Mouse (Mus musculus) megakaryocyte-erythroid progenitor cell, adult 5-6 weeks (primary cell): ENCODE measurements around the gene Cst8. TPM values are rescaled to one million over a fixed set of nuclear protein-coding genes. Genes with fewer than 3 reads are reported as not detected.

ENCODE experiments used
- total RNA-seq, 2 experiments: library from RNA; stranded (forward) in 1 of 2; stranded (reverse) in 1 of 2; fragments of 200-1000, 215-1000 nt in 1 of 2; fragments of >200 nt in 1 of 2; fragmentation: Nextera tagmentation in 1 of 2; gene quantifications; 2 replicates each; pipeline ENCODE4 v1.2.3; 2014 to 2017

The Cst8 gene
- total RNA-seq, 2 experiments from 2014 or later = not detected

Other genes with a start within 250 kb of the Cst8 start
- 52.4 and 72.0 TPM in 2 replicates for gene Nxt1, start 126.2 kb upstream of the Cst8 start, total RNA-seq (2014; fragmentation: Nextera tagmentation)
- gene Nxt1, start 126.2 kb upstream of the Cst8 start, total RNA-seq (2017) = 29.0 and 31.2 TPM in 2 replicates
- 13.4 and 13.5 TPM in 2 replicates for gene Gzf1, start 117.8 kb upstream of the Cst8 start, total RNA-seq (2014; fragmentation: Nextera tagmentation)
- 13.5 and 14.1 TPM in 2 replicates for gene Gzf1, start 117.8 kb upstream of the Cst8 start, total RNA-seq (2017)
- gene Napb, start 66.3 kb upstream of the Cst8 start, total RNA-seq (2014; fragmentation: Nextera tagmentation) = 0.98 and 1.7 TPM in 2 replicates
- gene Napb, start 66.3 kb upstream of the Cst8 start, total RNA-seq (2017) = 0.23 TPM in 1 of 2 replicates, not detected in the other
- gene Cstl1, start 48.4 kb upstream of the Cst8 start, total RNA-seq (2014; fragmentation: Nextera tagmentation) = not detected in 2 replicates
- gene Cstl1, start 48.4 kb upstream of the Cst8 start, total RNA-seq (2017) = not detected in 2 replicates
- not detected in 2 replicates for gene Cst11, start 27.3 kb upstream of the Cst8 start, total RNA-seq (2014; fragmentation: Nextera tagmentation)
- gene Cst11, start 27.3 kb upstream of the Cst8 start, total RNA-seq (2017) = not detected in 2 replicates
- not detected in 2 replicates for gene 8030411F24Rik, start 16.8 kb upstream of the Cst8 start, total RNA-seq (2014; fragmentation: Nextera tagmentation)
- gene 8030411F24Rik, start 16.8 kb upstream of the Cst8 start, total RNA-seq (2017) = not detected in 2 replicates
- not detected in 2 replicates for gene Cst12, start 9.4 kb upstream of the Cst8 start, total RNA-seq (2014; fragmentation: Nextera tagmentation)
- gene Cst12, start 9.4 kb upstream of the Cst8 start, total RNA-seq (2017) = not detected in 2 replicates
- not detected in 2 replicates for gene Cst13, start 21.3 kb downstream of the Cst8 start, total RNA-seq (2014; fragmentation: Nextera tagmentation)
- gene Cst13, start 21.3 kb downstream of the Cst8 start, total RNA-seq (2017) = not detected in 2 replicates
- not detected in 2 replicates for gene Cst9, start 36.4 kb downstream of the Cst8 start, total RNA-seq (2014; fragmentation: Nextera tagmentation)
- not detected in 2 replicates for gene Cst9, start 36.4 kb downstream of the Cst8 start, total RNA-seq (2017)
- not detected in 2 replicates for gene 9230104L09Rik, start 66.3 kb downstream of the Cst8 start, total RNA-seq (2014; fragmentation: Nextera tagmentation)
- not detected in 2 replicates for gene 9230104L09Rik, start 66.3 kb downstream of the Cst8 start, total RNA-seq (2017)
- 63.1 and 74.4 TPM in 2 replicates for gene Cst3, start 76.9 kb downstream of the Cst8 start, total RNA-seq (2014; fragmentation: Nextera tagmentation)
- gene Cst3, start 76.9 kb downstream of the Cst8 start, total RNA-seq (2017) = 114 and 133 TPM in 2 replicates
- gene Gm1330, start 204.5 kb downstream of the Cst8 start, total RNA-seq (2014; fragmentation: Nextera tagmentation) = not detected in 2 replicates
- gene Gm1330, start 204.5 kb downstream of the Cst8 start, total RNA-seq (2017) = not detected in 2 replicates
- not detected in 2 replicates for gene Gm10750, start 218.5 kb downstream of the Cst8 start, total RNA-seq (2014; fragmentation: Nextera tagmentation)
- not detected in 2 replicates for gene Gm10750, start 218.5 kb downstream of the Cst8 start, total RNA-seq (2017)